Mouse (Mus musculus) bone marrow, adult 2 months (tissue): ENCODE data around the gene Aurkb. TPM values are rescaled to one million over a fixed set of nuclear protein-coding genes. Genes with fewer than 3 reads are reported as not detected.
A peak's percentile ranks its signal among the peaks of the same experiment; 100 is the strongest.

Experiments used
- H3K27ac ChIP-seq: fragments of 200-500 bp; 2 replicates; pipeline ENCODE4 v1.5.1; 2012; ENCODE audit warnings: low read depth, mild to moderate bottlenecking, control low read depth, inconsistent platforms, low read length; ENCODE audit not compliant: control insufficient read depth, poor library complexity, insufficient read depth
- H3K4me1 ChIP-seq: fragments of 200-500 bp; 2 replicates; pipeline ENCODE4 v1.6.1; 2011; ENCODE audit warnings: low read length; ENCODE audit not compliant: control insufficient read depth, insufficient read depth
- H3K4me3 ChIP-seq: fragments of 200-500 bp; replicated peaks from 2 replicates; pipeline ENCODE3; 2011; ENCODE audit warnings: mild to moderate bottlenecking, low read depth, low read length, control low read depth; ENCODE audit not compliant: control insufficient read depth
- CTCF ChIP-seq: fragments of 200-500 bp; IDR thresholded peaks from 2 replicates; pipeline ENCODE4 v1.5.1; 2011; ENCODE audit warnings: low read length, control low read depth; ENCODE audit not compliant: control insufficient read depth, insufficient read depth
- POLR2A ChIP-seq: fragments of 200-500 bp; IDR thresholded peaks from 2 replicates; pipeline ENCODE4 v1.6.1; 2011; ENCODE audit warnings: low read depth, mild to moderate bottlenecking, control low read depth, low read length, borderline replicate concordance; ENCODE audit not compliant: control insufficient read depth
- WGBS: fragments of 180-500 bp; shearing (Covaris S2); methylation state at CpG from one replicate; pipeline ENCODE4 v1.1.7; 2018; 5-methylcytosine and 5-hydroxymethylcytosine counted together
- polyA plus RNA-seq: library from polyadenylated mRNA; stranded (reverse); fragments of >200 nt; gene quantifications from 2 replicates; pipeline ENCODE4 v1.2.4, GENCODE M21; 2011; ENCODE audit warnings: low replicate concordance; ENCODE audit not compliant: missing spikeins, insufficient read depth, insufficient read length

Aurkb gene
- polyA plus RNA-seq, 1 experiment = 100 TPM

DNA sequence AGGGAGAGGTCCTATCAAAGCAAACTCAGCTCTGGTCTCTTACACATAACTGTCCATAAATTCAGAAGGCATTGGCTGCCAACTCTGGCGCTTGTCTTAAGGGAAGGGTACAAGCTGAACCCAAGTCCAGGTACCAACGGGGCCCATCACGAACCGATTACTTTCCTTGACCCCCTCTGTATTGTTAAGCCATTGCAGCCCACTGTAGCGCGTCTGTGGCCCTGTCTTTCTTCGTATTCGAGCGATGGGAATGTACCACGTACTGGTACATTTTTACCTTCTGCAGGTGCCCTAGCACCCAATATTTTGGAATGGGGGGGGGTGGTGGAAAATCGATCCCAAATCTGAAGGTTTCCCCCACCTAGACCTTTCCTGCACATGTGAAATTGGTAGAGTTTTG is 26.8 kb downstream of the Aurkb start:
- no peaks in the 10 kb centered on the region; the same call in 1 of the 2 replicates for H3K4me1 ChIP-seq
- H3K27ac ChIP-seq = no peak overlapping the region
- no peak for TF ChIP-seq CTCF
- TF ChIP-seq POLR2A = no peak
- no peak overlapping the region for H3K4me3 ChIP-seq
- 90% methylated on average over 11 of the region's 11 CpGs for WGBS

DNA sequence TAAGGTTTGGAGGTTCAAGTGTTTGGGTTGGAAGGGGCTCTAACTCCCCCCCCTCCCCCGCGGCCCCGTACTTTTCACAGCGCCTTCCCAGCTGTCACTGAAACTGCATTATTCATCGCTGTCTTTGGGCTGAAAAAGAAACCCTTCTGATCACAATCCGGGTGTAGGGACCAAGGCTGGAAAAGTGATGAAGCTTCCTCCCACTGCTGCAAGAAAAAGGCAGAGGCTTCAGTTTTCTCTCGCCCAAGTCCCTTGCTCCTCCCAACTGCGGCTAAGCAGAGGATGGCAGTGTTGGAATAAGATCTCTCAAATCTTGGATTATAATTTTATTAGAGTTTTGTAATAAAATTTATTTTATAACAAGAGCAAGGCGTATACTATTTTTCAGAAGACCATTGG is 27.2 kb downstream of the Aurkb start:
- TF ChIP-seq CTCF (no peak), POLR2A (no peak)
- WGBS = 23% methylated on average over 9 of the region's 9 CpGs
- Histone ChIP-seq H3K27ac (0 out of 2 replicates have a peak overlapping the region, but pooled peaks have one; percentile 1), H3K4me3 (no peak overlapping the region), H3K4me1 (no peaks in the 10 kb centered on the region; the same call in 1 of the 2 replicates)

DNA sequence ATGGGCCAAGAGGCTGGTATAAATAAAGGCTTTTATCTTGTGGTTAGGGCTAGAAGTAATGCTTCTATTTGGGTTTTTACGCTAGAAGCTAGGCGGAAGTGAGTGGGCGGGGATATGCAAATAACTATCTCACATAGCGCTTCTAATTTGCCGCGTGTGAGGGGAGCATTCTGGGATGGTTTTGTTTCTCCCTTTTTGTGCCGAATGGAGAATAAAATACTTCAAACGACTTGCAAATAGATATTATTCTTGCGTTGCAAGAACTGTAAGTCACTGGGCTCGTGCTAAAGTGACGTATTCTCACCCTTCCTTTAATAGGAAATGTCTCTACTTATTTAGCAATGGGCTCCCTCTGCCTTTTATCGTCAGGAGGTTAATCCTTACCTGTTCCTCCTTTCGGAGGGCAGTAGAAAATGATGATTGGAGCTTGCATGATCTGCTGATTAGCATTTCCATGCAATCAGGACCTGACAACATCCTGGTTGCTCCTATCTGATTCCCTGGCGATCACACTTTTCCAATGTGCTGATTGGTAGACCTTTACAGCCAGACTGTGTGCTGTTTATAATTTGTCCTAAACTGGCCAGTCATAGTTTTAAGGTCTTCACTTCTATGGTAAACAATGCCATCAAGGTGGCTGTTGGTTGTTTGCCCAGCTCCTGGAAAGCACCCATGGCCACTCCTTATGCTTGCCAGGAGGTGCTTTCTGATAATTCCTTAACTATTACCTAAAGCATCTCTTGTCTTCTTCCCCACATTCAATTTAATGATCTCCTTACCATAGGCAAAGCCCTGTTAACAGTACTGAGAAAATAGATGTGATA is 27.8 kb downstream of the Aurkb start:
- H3K4me3 ChIP-seq = no peak overlapping the region
- TF ChIP-seq CTCF = no peak
- TF ChIP-seq POLR2A = 0 out of 2 replicates have a peak, but pooled peaks have one; percentile 12
- WGBS = under 1% methylated on average over 14 of the region's 14 CpGs

DNA sequence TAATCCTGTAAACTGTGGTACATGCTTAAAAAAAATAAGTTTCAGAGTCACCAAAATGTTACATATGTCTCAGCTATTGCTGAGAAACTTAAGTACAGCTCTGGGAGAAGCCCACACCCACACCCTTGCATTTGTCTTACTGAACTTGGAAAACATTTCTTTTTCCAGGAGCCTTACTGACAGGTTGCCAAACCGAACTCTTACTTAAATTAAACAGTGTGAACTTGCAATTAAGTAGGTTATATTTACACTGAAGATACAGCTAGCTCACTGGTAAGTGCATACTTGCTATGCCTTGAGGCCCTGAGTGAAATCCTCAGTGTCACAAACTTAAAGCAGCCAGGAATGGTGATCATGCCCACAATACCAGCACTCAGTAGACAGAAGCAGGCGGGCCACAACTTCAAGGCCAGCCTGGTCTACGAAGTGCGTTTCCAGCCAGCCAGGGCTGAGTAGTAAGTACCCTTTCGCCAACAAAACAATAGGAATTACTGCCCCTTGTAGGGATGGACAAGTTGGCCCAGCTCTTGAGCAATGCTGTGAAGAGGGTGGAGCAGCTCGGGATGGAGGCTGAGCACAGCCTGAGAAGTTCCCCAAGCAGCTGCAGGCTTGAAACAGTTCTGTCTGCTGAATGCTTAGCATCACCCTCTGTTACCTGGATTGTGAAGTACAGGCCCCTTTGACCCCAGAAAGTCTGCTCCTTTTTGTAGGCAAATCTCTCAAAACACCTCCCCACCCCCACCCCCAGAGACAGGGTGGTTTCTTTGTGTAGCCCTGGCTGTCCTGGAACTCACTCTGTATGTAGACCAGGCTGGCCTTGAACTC is 28.7 kb downstream of the Aurkb start:
- WGBS = 67% methylated on average over 6 of the region's 6 CpGs
- TF ChIP-seq CTCF (no peak), POLR2A (no peak)
- no peak overlapping the region for H3K4me3 ChIP-seq
- H3K4me1 ChIP-seq = peaks cover 3% of the 10 kb centered on the region; the same call in 1 of the 2 replicates
- no peak overlapping the region for H3K27ac ChIP-seq

More for the DNA sequence above, 27.8 kb downstream of the Aurkb start:
- H3K27ac ChIP-seq = peak overlapping the region; percentile 63; the same call in 1 of the 2 replicates
- peaks cover under 1% of the 10 kb centered on the region; the same call in 1 of the 2 replicates for H3K4me1 ChIP-seq

DNA sequence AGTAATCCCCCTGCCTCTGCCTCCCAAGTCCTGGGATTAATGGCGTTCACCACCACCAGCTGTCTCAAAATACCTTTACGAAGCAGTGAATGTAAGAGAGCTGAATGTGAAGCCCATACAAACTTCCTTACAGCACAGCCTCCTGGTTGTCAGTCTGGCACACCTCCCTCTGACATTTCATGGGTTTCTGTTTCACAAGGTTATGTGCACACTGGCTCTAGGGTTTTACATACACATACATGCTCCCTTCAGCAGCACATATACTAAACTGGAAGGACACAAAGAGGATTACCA is 29.3 kb downstream of the Aurkb start:
- H3K27ac ChIP-seq = no peak overlapping the region
- no peak overlapping the region for H3K4me3 ChIP-seq
- H3K4me1 ChIP-seq = peaks cover 3% of the 10 kb centered on the region; the same call in 1 of the 2 replicates
- 72% methylated on average over 2 of the region's 2 CpGs for WGBS
- no peak for TF ChIP-seq CTCF
- TF ChIP-seq POLR2A = no peak

DNA sequence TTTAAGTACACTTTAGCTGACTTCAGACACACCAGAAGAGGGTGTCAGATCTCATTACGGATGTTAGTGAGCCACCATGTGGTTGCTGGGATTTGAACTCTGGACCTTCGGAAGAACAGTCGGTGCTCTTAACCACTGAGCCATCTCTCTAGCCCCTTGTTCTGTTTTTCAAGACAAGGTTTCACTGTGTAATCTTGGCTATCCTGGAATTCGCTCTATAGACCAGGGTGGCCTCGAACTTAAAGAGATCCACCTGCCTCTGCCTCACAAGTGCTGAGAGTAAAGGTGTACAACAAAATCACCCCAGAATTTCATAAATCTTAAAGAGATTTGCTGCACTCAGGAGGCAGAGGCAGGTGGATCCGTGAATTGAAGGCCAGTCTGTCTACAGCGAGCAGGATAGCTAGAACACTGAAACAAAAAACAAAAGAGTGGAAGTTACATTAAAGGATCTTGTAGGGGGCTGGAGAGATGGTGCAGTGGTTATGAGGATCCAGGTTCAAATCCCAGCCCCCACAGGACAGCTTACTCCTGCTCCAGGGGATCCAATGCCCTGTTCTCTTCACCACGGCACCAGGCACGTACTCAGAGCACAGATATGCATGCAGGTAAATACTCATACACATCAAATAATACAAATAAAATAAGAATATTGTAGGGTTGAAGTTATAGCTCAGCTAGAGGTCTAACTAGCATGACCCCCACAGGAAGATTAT is 30.5 kb downstream of the Aurkb start:
- no peak for TF ChIP-seq POLR2A
- no peak for TF ChIP-seq CTCF
- H3K4me3 ChIP-seq = no peak overlapping the region
- 65% methylated on average over 9 of the region's 9 CpGs for WGBS
- H3K4me1 ChIP-seq = peaks cover 3% of the 10 kb centered on the region; the same call in 1 of the 2 replicates
- no peak overlapping the region for H3K27ac ChIP-seq

DNA sequence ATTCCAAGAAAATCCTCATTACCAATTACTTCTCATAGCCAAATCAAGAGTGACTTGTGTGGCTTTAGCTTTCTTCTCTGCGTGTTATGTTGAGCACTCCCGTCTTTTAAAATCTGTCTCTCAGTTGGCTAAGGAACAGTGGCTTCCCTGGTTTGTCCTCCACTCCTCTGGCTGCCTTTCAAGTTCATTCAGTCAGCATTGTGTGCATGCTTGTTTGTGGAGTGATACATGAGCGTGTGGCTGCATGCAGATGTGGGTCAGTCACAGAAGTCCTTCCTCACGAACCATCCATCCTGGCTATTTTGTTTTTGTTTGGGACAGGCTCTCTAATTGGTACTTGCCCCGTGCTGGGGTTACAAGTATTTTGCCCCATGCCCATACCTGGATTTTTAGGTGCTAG is 31.1 kb downstream of the Aurkb start:
- H3K27ac ChIP-seq = no peak overlapping the region
- peaks cover 3% of the 10 kb centered on the region; the same call in 1 of the 2 replicates for H3K4me1 ChIP-seq
- no peak overlapping the region for H3K4me3 ChIP-seq
- WGBS = 74% methylated on average over 5 of the region's 5 CpGs
- TF ChIP-seq CTCF (no peak), POLR2A (no peak)
